Mouse (Mus musculus) lung, embryonic 14.5 days (tissue): ENCODE data around the gene Serp2. TPM values are rescaled to one million over a fixed set of nuclear protein-coding genes. Genes with fewer than 3 reads are reported as not detected.

Experiments used
- ATAC-seq: fragments of 200-750 bp; cut with Nextera tagmentation; 2 replicates; pipeline ENCODE4 v1.8.0; 2017; ENCODE audit warnings: mild to moderate bottlenecking, moderate TSS enrichment, moderate library complexity; ENCODE audit not compliant: insufficient read depth
- DNase-seq: peaks from one replicate; pipeline ENCODE4 v3.0.0-alpha.2; 2015
- H3K27ac ChIP-seq: fragments of 300-500 bp; sonication (generic); 2 replicates; pipeline ENCODE4 v1.5.1; 2014; ENCODE audit warnings: low read depth, mild to moderate bottlenecking, moderate library complexity
- H3K27me3 ChIP-seq: fragments of 300-500 bp; sonication (generic); 2 replicates; pipeline ENCODE4 v1.6.1; 2014; ENCODE audit warnings: low read length, control low read depth; ENCODE audit not compliant: insufficient read depth
- H3K36me3 ChIP-seq: fragments of 300-500 bp; sonication (generic); 2 replicates; pipeline ENCODE4 v1.6.1; 2014; ENCODE audit warnings: control low read depth; ENCODE audit not compliant: insufficient read depth
- H3K4me1 ChIP-seq: fragments of 300-500 bp; sonication (generic); 2 replicates; pipeline ENCODE4 v1.6.1; 2014; ENCODE audit warnings: antibody characterized with exemption, control low read depth; ENCODE audit not compliant: insufficient read depth
- H3K4me2 ChIP-seq: fragments of 300-500 bp; sonication (generic); 2 replicates; pipeline ENCODE4 v1.6.1; 2014; ENCODE audit warnings: mild to moderate bottlenecking
- H3K4me3 ChIP-seq: fragments of 300-500 bp; sonication (generic); 2 replicates; pipeline ENCODE4 v1.5.1; 2014; ENCODE audit warnings: low read depth, low read length
- H3K9ac ChIP-seq: fragments of 300-500 bp; sonication (generic); 2 replicates; pipeline ENCODE4 v1.6.1; 2014
- H3K9me3 ChIP-seq: fragments of 300-500 bp; sonication (generic); 2 replicates; pipeline ENCODE4 v1.6.1; 2016; ENCODE audit warnings: low read depth, low read length, control low read depth
- CTCF ChIP-seq: IDR thresholded peaks from 2 replicates; pipeline ENCODE4 v1.5.1; 2016; ENCODE audit warnings: antibody characterized with exemption, low read depth
- WGBS: fragments of 180-500 bp; shearing (Covaris S2); extraction: QIAGEN DNeasy Blood & Tissue Kit; methylation state at CpG from one replicate; pipeline ENCODE4 v1.1.7; 2014; 5-methylcytosine and 5-hydroxymethylcytosine counted together
- polyA plus RNA-seq: library from polyadenylated mRNA; unstranded; fragments of >200 nt; fragmentation: Nextera tagmentation; extraction: Ambion mirVana; gene quantifications from 2 replicates; pipeline ENCODE4 v1.2.1, GENCODE M21; 2014

Serp2 gene
- polyA plus RNA-seq, 1 experiment from 2014 or later = 7.7 TPM

DNA sequence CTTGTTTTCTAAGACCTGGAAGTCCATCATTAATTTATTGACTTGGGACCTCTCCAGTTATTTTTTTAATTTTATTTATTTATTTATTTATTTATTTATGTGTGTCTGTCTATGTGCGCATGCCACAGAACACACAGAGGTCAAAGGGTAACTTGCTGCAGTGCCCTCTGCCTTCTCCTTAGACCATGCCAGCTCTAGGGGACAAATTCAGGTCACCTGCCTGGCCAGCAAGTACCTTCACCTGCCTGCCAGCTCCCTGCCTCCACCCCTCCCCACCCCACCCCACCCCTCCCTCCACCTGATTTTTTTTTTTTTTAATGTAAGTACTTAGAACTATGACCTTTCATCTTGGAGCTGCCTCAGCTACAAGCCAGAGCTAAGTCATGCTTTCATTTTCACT, 73.0 kb downstream of the Serp2 start:
- no peak overlapping the region for H3K27ac ChIP-seq
- H3K9me3 ChIP-seq = no peaks in the 10 kb centered on the region
- TF ChIP-seq CTCF = no peak
- no peak for ATAC-seq
- H3K4me1 ChIP-seq = no peaks in the 10 kb centered on the region
- H3K36me3 ChIP-seq = no peaks in the 10 kb centered on the region
- DNase-seq = no peak
- H3K4me2 ChIP-seq = no peak overlapping the region
- 88% methylated on average over 1 of the region's 1 CpGs for WGBS
- no peaks in the 10 kb centered on the region for H3K27me3 ChIP-seq
- no peak overlapping the region for H3K4me3 ChIP-seq
- H3K9ac ChIP-seq = no peak overlapping the region

Other genes with a start within 250 kb of the Serp2 start
- 645 and 660 TPM in 2 replicates for gene Tsc22d1, start 141.9 kb downstream of the Serp2 start, polyA plus RNA-seq